Mouse (Mus musculus) liver, embryonic 13.5 days (tissue): Measurements from ENCODE around the gene Gm47955. TPM values are rescaled to one million over a fixed set of nuclear protein-coding genes. Genes with fewer than 3 reads are reported as not detected.

Source experiments
- ATAC-seq: fragments of 200-750 bp; cut with Nextera tagmentation; 2 replicates; pipeline ENCODE4 v1.8.0; 2017; ENCODE audit warnings: low read depth, mild to moderate bottlenecking, moderate number of reproducible peaks, moderate library complexity
- DNase-seq: peaks from one replicate; pipeline ENCODE4 v3.0.0; 2022
- H3K27ac ChIP-seq: fragments of 300-500 bp; sonication (generic); 2 replicates; pipeline ENCODE4 v1.5.1; 2015; ENCODE audit warnings: moderate library complexity, mild to moderate bottlenecking, inconsistent platforms
- H3K27me3 ChIP-seq: fragments of 300-500 bp; sonication (generic); 2 replicates; pipeline ENCODE4 v1.6.1; 2015; ENCODE audit warnings: mild to moderate bottlenecking, inconsistent platforms
- H3K36me3 ChIP-seq: fragments of 300-500 bp; sonication (generic); 2 replicates; pipeline ENCODE4 v1.6.1; 2015; ENCODE audit warnings: mild to moderate bottlenecking, inconsistent platforms
- H3K4me1 ChIP-seq: fragments of 300-500 bp; sonication (generic); replicated peaks from 2 replicates; pipeline ENCODE4 v1.6.1; 2015; ENCODE audit warnings: inconsistent platforms
- H3K4me2 ChIP-seq: fragments of 300-500 bp; sonication (generic); 2 replicates; pipeline ENCODE4 v1.6.1; 2015; ENCODE audit warnings: inconsistent platforms, mild to moderate bottlenecking, moderate library complexity
- H3K4me3 ChIP-seq: fragments of 300-500 bp; sonication (generic); replicated peaks from 2 replicates; pipeline ENCODE4 v1.5.1; 2015; ENCODE audit warnings: mild to moderate bottlenecking, inconsistent platforms
- H3K9ac ChIP-seq: fragments of 300-500 bp; sonication (generic); 2 replicates; pipeline ENCODE4 v1.6.1; 2015; ENCODE audit warnings: mild to moderate bottlenecking, inconsistent platforms
- H3K9me3 ChIP-seq: fragments of 300-500 bp; sonication (generic); replicated peaks from 2 replicates; pipeline ENCODE4 v1.6.1; 2016; ENCODE audit warnings: inconsistent platforms
- WGBS: fragments of 180-500 bp; shearing (Covaris S2); methylation state at CpG from one replicate; pipeline ENCODE4 v1.1.7; 2015; ENCODE audit not compliant: insufficient replicate concordance; 5-methylcytosine and 5-hydroxymethylcytosine counted together
- polyA plus RNA-seq: library from polyadenylated mRNA; unstranded; fragments of >200 nt; fragmentation: Nextera tagmentation; extraction: Ambion mirVana; gene quantifications from 2 replicates; pipeline ENCODE4 v1.2.1, GENCODE M21; 2015

Gm47955 gene
- polyA plus RNA-seq, 1 experiment from 2014 or later, result not detected

GRCm38 (mm10) chr1:82966413-82966812 is 6.3 kb downstream of the Gm47955 start:
- ATAC-seq, result no peak
- no peak overlapping the region for H3K4me3 ChIP-seq
- H3K4me1 ChIP-seq, result 0 out of 2 replicates have a peak, but pooled peaks cover under 1% of the 10 kb centered on the region
- H3K36me3 ChIP-seq, result no peaks in the 10 kb centered on the region
- no peak overlapping the region for H3K9ac ChIP-seq
- WGBS, result 43% methylated on average over 3 of the region's 3 CpGs
- H3K4me2 ChIP-seq, result no peak overlapping the region
- no peak for DNase-seq
- H3K27me3 ChIP-seq, result no peaks in the 10 kb centered on the region
- no peak overlapping the region for H3K27ac ChIP-seq
- H3K9me3 ChIP-seq, result no peaks in the 10 kb centered on the region

DNA sequence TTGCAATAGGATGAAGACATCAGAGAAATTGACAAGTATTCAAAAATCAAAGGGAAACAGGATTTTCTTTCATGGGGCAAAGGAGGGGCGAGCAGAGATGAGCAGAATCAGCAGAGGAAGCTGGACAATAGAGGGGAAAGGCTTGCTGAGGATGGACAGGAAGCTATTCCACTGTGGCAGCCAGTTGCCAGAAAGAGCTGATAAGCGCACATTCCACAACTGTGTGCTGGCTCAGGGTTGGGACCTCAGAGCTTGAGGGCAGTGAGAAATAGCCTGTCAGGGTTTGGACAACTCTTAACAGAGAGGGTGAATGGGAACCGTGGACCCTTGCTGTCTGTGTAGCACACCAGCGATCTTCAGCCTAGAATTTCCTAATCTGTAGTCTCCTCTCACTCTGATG is 12.0 kb downstream of the Gm47955 start:
- 21% methylated on average over 4 of the region's 4 CpGs for WGBS
- no peaks in the 10 kb centered on the region for H3K36me3 ChIP-seq
- no peak overlapping the region for H3K27ac ChIP-seq
- H3K4me3 ChIP-seq, result no peak overlapping the region
- H3K4me1 ChIP-seq, result peaks cover 19% of the 10 kb centered on the region
- H3K27me3 ChIP-seq, result no peaks in the 10 kb centered on the region
- H3K9ac ChIP-seq, result no peak overlapping the region
- no peak overlapping the region for H3K4me2 ChIP-seq
- H3K9me3 ChIP-seq, result no peaks in the 10 kb centered on the region
- DNase-seq (no peak), ATAC-seq (peak; percentile 55; the same call in 1 of the 2 replicates)

DNA sequence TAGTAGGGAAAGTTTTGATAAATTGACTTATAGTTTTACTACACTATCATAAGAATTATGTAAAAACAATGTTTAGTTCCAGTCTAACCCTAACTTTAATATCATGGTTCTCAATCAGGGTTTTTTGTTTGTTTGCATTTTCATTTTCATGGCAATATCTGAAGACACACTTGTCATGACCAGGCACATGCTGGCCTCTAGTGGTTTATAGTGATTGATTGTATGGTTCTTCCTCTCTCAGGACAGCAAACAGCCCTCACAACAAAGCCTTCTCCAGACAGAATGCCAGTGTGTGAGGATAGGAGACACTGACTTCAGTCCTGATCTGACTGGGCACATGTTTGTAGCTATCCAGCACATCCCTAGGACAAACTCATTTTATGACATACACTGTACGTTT is 13.2 kb downstream of the Gm47955 start:
- Histone ChIP-seq H3K27ac (no peak overlapping the region), H3K4me3 (no peak overlapping the region), H3K27me3 (no peaks in the 10 kb centered on the region), H3K36me3 (no peaks in the 10 kb centered on the region), H3K4me2 (no peak overlapping the region), H3K4me1 (peaks cover 19% of the 10 kb centered on the region), H3K9me3 (no peaks in the 10 kb centered on the region), H3K9ac (no peak overlapping the region)
- 56% methylated on average over 1 of the region's 1 CpGs for WGBS
- DNase-seq (no peak), ATAC-seq (no peak)

DNA sequence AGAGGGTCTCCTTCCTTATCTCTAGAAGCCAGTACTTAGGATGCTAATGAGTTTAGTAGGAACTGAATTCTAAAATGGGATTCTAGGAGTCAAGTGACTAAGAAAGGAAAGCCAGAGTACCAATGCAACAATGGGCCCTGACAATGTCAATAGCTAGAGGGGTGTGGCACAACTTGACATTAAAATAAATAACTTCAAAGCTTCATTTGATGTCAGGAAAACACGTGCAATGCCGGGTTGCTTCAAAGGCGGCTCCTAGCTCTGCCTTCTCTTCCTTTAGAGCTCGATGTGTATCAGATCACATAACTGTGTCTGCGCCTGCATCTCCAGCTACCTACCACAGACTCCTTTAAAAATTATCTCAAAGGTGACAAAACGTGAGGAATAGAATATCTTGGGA is 13.8 kb downstream of the Gm47955 start:
- no peak overlapping the region for H3K4me3 ChIP-seq
- H3K9ac ChIP-seq, result no peak overlapping the region
- H3K27ac ChIP-seq, result no peak overlapping the region
- 22% methylated on average over 6 of the region's 6 CpGs for WGBS
- H3K36me3 ChIP-seq, result no peaks in the 10 kb centered on the region
- no peaks in the 10 kb centered on the region for H3K9me3 ChIP-seq
- H3K4me2 ChIP-seq, result 0 out of 2 replicates have a peak overlapping the region, but pooled peaks have one; percentile 6
- DNase-seq (no peak), ATAC-seq (0 out of 2 replicates have a peak, but pooled peaks have one; percentile 8)
- H3K27me3 ChIP-seq, result no peaks in the 10 kb centered on the region
- peaks cover 19% of the 10 kb centered on the region for H3K4me1 ChIP-seq

GRCm38 (mm10) chr1:82974342-82974741 is 14.3 kb downstream of the Gm47955 start:
- DNase-seq (peak; percentile 32), ATAC-seq (peak; percentile 88)
- no peaks in the 10 kb centered on the region for H3K27me3 ChIP-seq
- H3K4me1 ChIP-seq, result peaks cover 19% of the 10 kb centered on the region
- no peaks in the 10 kb centered on the region for H3K36me3 ChIP-seq
- H3K9me3 ChIP-seq, result no peaks in the 10 kb centered on the region
- H3K9ac ChIP-seq, result no peak overlapping the region
- whole genome bisulfite sequencing, result 12% methylated on average over 9 of the region's 9 CpGs
- H3K4me2 ChIP-seq, result 0 out of 2 replicates have a peak overlapping the region, but pooled peaks have one; percentile 6
- H3K27ac ChIP-seq, result no peak overlapping the region
- H3K4me3 ChIP-seq, result no peak overlapping the region

DNA sequence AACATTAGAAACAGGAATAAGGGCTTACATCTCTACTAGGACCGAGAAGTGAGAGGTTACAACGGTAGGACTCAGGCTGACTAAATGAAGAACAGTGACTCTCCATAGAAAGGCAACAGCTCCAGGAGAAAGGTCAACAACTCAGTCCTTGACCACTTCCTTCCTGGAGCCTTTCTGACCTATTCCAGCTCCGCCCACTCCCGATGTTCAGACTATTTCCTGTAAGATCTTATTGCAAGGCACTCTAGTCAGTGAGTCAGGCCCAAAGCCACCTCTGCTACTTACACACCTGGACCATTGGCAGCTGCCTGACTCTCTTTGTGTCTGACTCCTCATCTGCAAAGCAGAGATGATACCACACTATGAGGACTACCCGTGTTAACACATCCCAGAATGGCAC is 15.7 kb downstream of the Gm47955 start:
- no peak overlapping the region for H3K4me2 ChIP-seq
- ATAC-seq (no peak), DNase-seq (no peak)
- peaks cover 19% of the 10 kb centered on the region for H3K4me1 ChIP-seq
- H3K27ac ChIP-seq, result no peak overlapping the region
- H3K4me3 ChIP-seq, result no peak overlapping the region
- H3K9ac ChIP-seq, result no peak overlapping the region
- 29% methylated on average over 5 of the region's 5 CpGs for WGBS
- H3K9me3 ChIP-seq, result no peaks in the 10 kb centered on the region
- H3K36me3 ChIP-seq, result no peaks in the 10 kb centered on the region
- no peaks in the 10 kb centered on the region for H3K27me3 ChIP-seq

- no peaks in the 10 kb centered on the region for H3K9me3 ChIP-seq
- H3K9ac ChIP-seq, result no peak overlapping the region
- ATAC-seq (no peak), DNase-seq (no peak)
- H3K4me1 ChIP-seq, result peaks cover 16% of the 10 kb centered on the region
- H3K4me2 ChIP-seq, result no peak overlapping the region
- no peaks in the 10 kb centered on the region for H3K27me3 ChIP-seq
- H3K36me3 ChIP-seq, result no peaks in the 10 kb centered on the region
- H3K4me3 ChIP-seq, result no peak overlapping the region
- no peak overlapping the region for H3K27ac ChIP-seq
Observed at GRCm38 (mm10) chr1:82977840-82978239, 17.8 kb downstream of the Gm47955 start.

DNA sequence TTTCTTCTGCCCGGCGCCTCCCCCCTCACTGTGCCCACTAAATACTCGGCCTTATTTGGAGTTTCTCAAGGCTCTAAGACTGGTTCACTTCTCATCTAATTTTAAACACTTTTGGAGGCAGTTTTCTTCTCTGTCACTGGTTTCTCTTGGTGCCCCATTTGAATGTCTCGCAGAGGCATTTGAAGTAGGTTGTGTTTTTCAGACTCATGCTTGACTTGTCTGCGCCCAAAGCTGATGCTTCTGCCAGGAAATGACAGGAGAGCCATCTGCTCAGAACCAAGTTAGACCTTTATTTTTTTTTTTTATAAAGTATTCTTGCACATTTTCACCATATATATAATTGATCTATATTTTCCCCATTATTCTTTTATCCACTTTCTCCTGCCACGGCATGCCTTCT is 26.7 kb downstream of the Gm47955 start:
- no peak for ATAC-seq
- H3K4me1 ChIP-seq, result no peaks in the 10 kb centered on the region
- H3K36me3 ChIP-seq, result no peaks in the 10 kb centered on the region
- no peak overlapping the region for H3K4me3 ChIP-seq
- 76% methylated on average over 6 of the region's 6 CpGs for WGBS
- no peak overlapping the region for H3K9ac ChIP-seq
- no peak for DNase-seq
- no peak overlapping the region for H3K4me2 ChIP-seq
- no peaks in the 10 kb centered on the region for H3K27me3 ChIP-seq
- H3K27ac ChIP-seq, result no peak overlapping the region
- H3K9me3 ChIP-seq, result peaks cover 6% of the 10 kb centered on the region; the same call in 1 of the 2 replicates

DNA sequence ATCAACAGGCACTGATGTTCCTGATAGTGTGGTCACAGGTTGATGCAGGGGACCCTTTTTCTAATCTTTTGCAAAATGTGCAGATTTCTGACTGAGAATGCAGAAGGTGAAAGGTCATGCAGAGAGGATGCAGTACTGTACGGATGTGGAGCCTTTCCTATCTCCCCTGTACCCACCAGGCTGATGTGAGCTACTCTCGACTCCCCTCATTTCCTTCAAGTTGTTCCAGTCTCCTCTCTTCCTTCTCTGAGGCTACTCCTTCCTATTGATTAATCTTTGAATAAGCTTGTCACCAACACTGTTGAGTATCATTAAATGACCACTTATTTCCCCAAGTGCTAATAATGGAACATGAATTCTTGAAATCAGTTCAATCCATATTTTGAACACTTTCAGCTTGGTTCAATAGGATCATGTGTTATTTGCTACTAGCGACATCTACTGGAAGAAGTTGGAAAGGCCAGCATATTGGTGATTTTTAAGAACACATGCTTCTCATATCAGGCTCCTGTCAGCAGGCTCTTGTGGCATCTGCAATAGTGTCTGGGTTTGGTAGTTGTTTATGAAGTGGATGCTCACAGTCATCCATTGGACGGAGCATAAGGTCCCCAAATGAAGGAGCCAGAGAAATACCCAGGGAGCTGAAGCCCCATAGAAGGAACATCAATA is 27.6 kb downstream of the Gm47955 start:
- Histone ChIP-seq H3K36me3 (no peaks in the 10 kb centered on the region), H3K4me3 (no peak overlapping the region), H3K9ac (no peak overlapping the region), H3K27ac (no peak overlapping the region), H3K9me3 (peaks cover 6% of the 10 kb centered on the region; the same call in 1 of the 2 replicates), H3K4me2 (no peak overlapping the region), H3K4me1 (no peaks in the 10 kb centered on the region), H3K27me3 (no peaks in the 10 kb centered on the region)
- 22% methylated on average over 4 of the region's 4 CpGs for WGBS
- DNase-seq (peak; percentile 19), ATAC-seq (no peak)

DNA sequence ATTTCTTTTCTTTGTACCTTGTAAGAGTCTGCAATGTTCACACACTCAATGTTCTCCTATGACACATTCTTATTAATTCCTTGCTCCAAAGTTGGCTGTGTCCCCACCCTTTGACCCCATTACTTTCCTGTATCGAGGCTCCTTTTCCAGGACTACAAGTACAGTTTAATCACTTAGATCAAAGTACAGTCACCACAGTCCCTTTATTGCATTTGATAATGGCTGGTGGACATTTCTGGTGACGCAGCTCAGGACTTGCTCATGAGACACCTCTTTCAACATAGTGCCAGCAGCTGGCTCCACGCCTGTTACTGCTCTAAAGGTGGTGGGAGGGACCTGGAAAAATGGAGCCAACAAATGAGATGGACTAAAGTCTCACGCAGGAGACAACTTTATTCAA is 31.0 kb downstream of the Gm47955 start:
- H3K36me3 ChIP-seq, result no peaks in the 10 kb centered on the region
- no peak overlapping the region for H3K9ac ChIP-seq
- no peak overlapping the region for H3K4me3 ChIP-seq
- WGBS, result 61% methylated on average over 4 of the region's 4 CpGs
- no peaks in the 10 kb centered on the region for H3K9me3 ChIP-seq
- no peaks in the 10 kb centered on the region for H3K4me1 ChIP-seq
- no peaks in the 10 kb centered on the region for H3K27me3 ChIP-seq
- no peak overlapping the region for H3K4me2 ChIP-seq
- no peak overlapping the region for H3K27ac ChIP-seq
- ATAC-seq (no peak), DNase-seq (no peak)

GRCm38 (mm10) chr1:82991596-82991995 is 31.5 kb downstream of the Gm47955 start:
- WGBS, result 54% methylated on average over 3 of the region's 3 CpGs
- no peak for ATAC-seq

DNA sequence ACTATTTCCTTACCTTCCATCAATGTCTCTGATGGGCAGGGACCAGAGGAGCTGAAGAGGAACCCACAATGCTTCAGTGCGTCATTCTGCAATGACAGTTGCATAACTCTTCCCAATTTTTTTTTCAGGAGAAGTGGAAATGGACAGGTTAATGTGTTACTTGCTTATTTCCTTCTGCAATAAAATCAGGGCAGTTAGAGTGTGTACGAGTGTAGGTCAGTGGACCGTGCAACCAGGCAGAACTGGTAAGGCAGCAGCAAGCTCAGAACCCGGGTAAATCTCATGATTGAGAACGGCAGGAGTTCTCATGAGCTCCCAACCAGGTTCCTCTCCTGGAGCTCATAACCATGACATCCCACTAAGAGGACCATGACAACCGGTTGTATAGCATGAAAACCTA is 32.0 kb downstream of the Gm47955 start:
- H3K27me3 ChIP-seq, result no peaks in the 10 kb centered on the region
- WGBS, result 67% methylated on average over 6 of the region's 6 CpGs
- H3K4me3 ChIP-seq, result no peak overlapping the region
- no peaks in the 10 kb centered on the region for H3K36me3 ChIP-seq
- H3K4me1 ChIP-seq, result no peaks in the 10 kb centered on the region
- DNase-seq, result no peak
- H3K9me3 ChIP-seq, result no peaks in the 10 kb centered on the region
- H3K4me2 ChIP-seq, result no peak overlapping the region
- no peak overlapping the region for H3K9ac ChIP-seq
- no peak for ATAC-seq
- no peak overlapping the region for H3K27ac ChIP-seq

More at GRCm38 (mm10) chr1:82991596-82991995, 31.5 kb downstream of the Gm47955 start:
- H3K4me1 ChIP-seq, result no peaks in the 10 kb centered on the region
- no peaks in the 10 kb centered on the region for H3K9me3 ChIP-seq
- H3K27me3 ChIP-seq, result no peaks in the 10 kb centered on the region
- DNase-seq, result no peak
- H3K27ac ChIP-seq, result no peak overlapping the region
- H3K4me2 ChIP-seq, result no peak overlapping the region
- no peak overlapping the region for H3K4me3 ChIP-seq
- no peaks in the 10 kb centered on the region for H3K36me3 ChIP-seq
- no peak overlapping the region for H3K9ac ChIP-seq
